In the genomic region with DNA sequence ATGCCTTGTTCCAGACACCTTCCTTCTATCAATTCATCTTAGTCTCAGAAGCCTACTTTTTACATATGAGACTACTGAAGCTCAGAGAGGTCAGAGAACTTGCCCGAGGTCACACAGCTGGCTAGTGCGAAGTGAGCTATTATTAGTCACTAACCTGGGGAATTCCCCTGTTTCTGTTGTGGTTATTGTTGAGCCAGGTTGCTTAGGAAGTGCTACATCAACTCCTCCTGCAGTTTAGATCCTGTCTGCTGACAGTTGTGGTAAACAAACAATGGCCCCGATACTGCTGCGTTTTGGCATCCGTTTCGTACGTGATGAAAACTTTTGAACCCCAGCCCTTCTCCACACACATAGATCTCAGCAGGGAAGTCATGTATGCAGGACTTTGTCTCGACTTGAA, we compare ENCODE assay signal across 25 mouse cellular contexts. TPM values are rescaled to one million over a fixed set of nuclear protein-coding genes. Genes with fewer than 3 reads are reported as not detected.
A peak's percentile ranks its signal among the peaks of the same experiment; 100 is the strongest.
DNase-seq lines count a peak whose midpoint lies in the region; TF ChIP-seq lines count a peak whose summit lies in the region.
"Had no signal": no experiment of that assay in that cellular context is flagged by ENCODE, and none has a peak within 500 bp of the region (broad histone marks: within the 10 kb centered on the region; RNA-seq: fewer than 3 reads in every experiment).

No protein-coding gene starts in this region.

- no peaks in the 10 kb centered on the region for H3K4me1 ChIP-seq in kidney, adult 2 months (ENCODE audit: control insufficient read depth, insufficient read depth, low read length)
- peaks cover 7% of the 10 kb centered on the region; the same call in 1 of the 2 replicates for H3K4me1 ChIP-seq in brown adipose tissue, adult 24 weeks (ENCODE audit: control insufficient read depth, insufficient read depth, insufficient read length, low read length)
- H3K4me1 ChIP-seq in limb, embryonic 10.5 days, result no peaks in the 10 kb centered on the region
- H3K4me1 ChIP-seq in cerebellum, adult 2 months (ENCODE audit: control insufficient read depth, insufficient read depth, low read length), result no peaks in the 10 kb centered on the region
- H3K4me1 ChIP-seq: embryonic facial prominence, embryonic 15.5 days; forebrain, embryonic 15.5 days; heart, embryonic 12.5 days; intestine, embryonic 15.5 days; limb, embryonic 12.5 days; midbrain, embryonic 10.5 days had no signal

- DNase-seq in kidney, adult 2 months, result peak; percentile 17
- DNase-seq in kidney, adult 9 months, result no peak
- peak; percentile 42 for DNase-seq in CD4-positive, CD25-positive, alpha-beta regulatory T cell, adult 2 months (ENCODE audit: low read depth, low spot score)
- DNase-seq in adrenal gland, postnatal 10 days, result no peak
- DNase-seq in limb, embryonic 10.5 days (ENCODE audit: low spot score), result no peak
- no peak for DNase-seq in cerebellum, adult 2 months
- DNase-seq: adrenal gland, postnatal 14 days; cerebellum, adult 9-10 months; gastrocnemius, postnatal 10 days; heart, postnatal 36 days; layer of hippocampus, postnatal 36 days; liver, postnatal 0 days; right cerebral cortex, postnatal 4 days; thymus, adult 2 months; thymus, postnatal 4 days had no signal

- H3K4me3 ChIP-seq in kidney, adult 2 months (ENCODE audit: insufficient read depth, low read depth, low read length), result no peak overlapping the region
- H3K4me3 ChIP-seq in brown adipose tissue, adult 24 weeks (ENCODE audit: insufficient read depth, low read depth, low read length), result no peak overlapping the region
- H3K4me3 ChIP-seq in limb, embryonic 10.5 days, result no peak overlapping the region
- no peak overlapping the region for H3K4me3 ChIP-seq in cerebellum, adult 2 months (replicated peaks; ENCODE audit: insufficient read depth, low read depth, low read length)
- H3K4me3 ChIP-seq: embryonic facial prominence, embryonic 15.5 days; forebrain, embryonic 15.5 days; heart, embryonic 12.5 days; intestine, embryonic 15.5 days; limb, embryonic 12.5 days; midbrain, embryonic 10.5 days; myocyte had no signal

- TF ChIP-seq POLR2A in kidney, adult 2 months (IDR thresholded peaks at IDR 0.05; ENCODE audit: low read depth, low read length), result no peak
- TF ChIP-seq POLR2A in cerebellum, adult 2 months (IDR thresholded peaks at IDR 0.05; ENCODE audit: borderline replicate concordance, insufficient read depth, low read length), result no peak

- no peaks in the 10 kb centered on the region for H3K27me3 ChIP-seq in kidney, adult 2 months (replicated peaks; ENCODE audit: control insufficient read depth, insufficient read depth, low read length)
- H3K27me3 ChIP-seq in limb, embryonic 10.5 days (ENCODE audit: low read depth, poor library complexity, severe bottlenecking), result no peaks in the 10 kb centered on the region
- H3K27me3 ChIP-seq in cerebellum, adult 2 months (ENCODE audit: control insufficient read depth, insufficient read depth, low read length), result no peaks in the 10 kb centered on the region
- H3K27me3 ChIP-seq: embryonic facial prominence, embryonic 15.5 days; forebrain, embryonic 15.5 days; intestine, embryonic 15.5 days; limb, embryonic 12.5 days had no signal

- no peak for TF ChIP-seq CTCF in kidney, adult 2 months (conservative IDR thresholded peaks at IDR 0.05; ENCODE audit: insufficient read depth, insufficient read length, low read depth, low read length)
- no peak for TF ChIP-seq CTCF in cerebellum, adult 2 months (IDR thresholded peaks at IDR 0.05; ENCODE audit: borderline replicate concordance, insufficient read depth, low read depth, low read length)

- WGBS in kidney, adult 2 months, result 62% methylated on average over 8 of the region's 8 CpGs
- WGBS in limb, embryonic 10.5 days, result 86% methylated on average over 8 of the region's 8 CpGs
- 84% methylated on average over 8 of the region's 8 CpGs for WGBS in cerebellum, adult 2 months

- no peaks in the 10 kb centered on the region for H3K9me3 ChIP-seq in limb, embryonic 10.5 days (replicated peaks)
- H3K9me3 ChIP-seq: embryonic facial prominence, embryonic 15.5 days; forebrain, embryonic 15.5 days; intestine, embryonic 15.5 days; limb, embryonic 12.5 days; midbrain, embryonic 10.5 days had no signal

- H3K36me3 ChIP-seq in kidney, adult 2 months (ENCODE audit: control insufficient read depth, insufficient read depth, low read length), result no peaks in the 10 kb centered on the region
- no peaks in the 10 kb centered on the region for H3K36me3 ChIP-seq in limb, embryonic 10.5 days
- H3K36me3 ChIP-seq: embryonic facial prominence, embryonic 15.5 days; forebrain, embryonic 15.5 days; heart, embryonic 12.5 days; intestine, embryonic 15.5 days; limb, embryonic 12.5 days; midbrain, embryonic 10.5 days had no signal

- 0 out of 2 replicates have a peak overlapping the region, but pooled peaks have one; percentile 33 for H3K27ac ChIP-seq in kidney, adult 2 months (ENCODE audit: insufficient read depth, low read depth, low read length)
- peak overlapping the region; percentile 63 for H3K27ac ChIP-seq in brown adipose tissue, adult 24 weeks (replicated peaks; ENCODE audit: low read depth, low read length)
- H3K27ac ChIP-seq in limb, embryonic 10.5 days, result no peak overlapping the region
- no peak overlapping the region for H3K27ac ChIP-seq in cerebellum, adult 2 months (ENCODE audit: insufficient read depth, low read length)
- H3K27ac ChIP-seq: embryonic facial prominence, embryonic 15.5 days; forebrain, embryonic 15.5 days; hindbrain, embryonic 14.5 days; intestine, embryonic 15.5 days; limb, embryonic 12.5 days; midbrain, embryonic 10.5 days; stomach, postnatal 0 days had no signal

RNA-seq across cellular contexts. Expression of a gene that starts 36.2 kb away (rescaled TPM):
- 8.1 and 10.8 TPM in 2 replicates for polyA plus RNA-seq in kidney, adult 2 months (2012; rRNA removed)
- 2.0 and 2.2 TPM in 2 replicates for polyA plus RNA-seq in brown adipose tissue, adult 24 weeks (2012; ENCODE audit: insufficient read depth, insufficient read length, missing spikeins)
- 10 to 100 TPM; 10.1 to 17.0 TPM for total RNA-seq in adrenal gland, postnatal 10 days (2021)
- 4.8 and 5.1 TPM in 2 replicates for polyA plus RNA-seq in limb, embryonic 10.5 days (2016; fragmentation: Nextera tagmentation; extraction: Ambion mirVana)
- 20.0 and 24.9 TPM in 2 replicates for polyA plus RNA-seq in cerebellum, adult 2 months (2012; rRNA removed)

Comparison
In these comparisons a context has a peak if more than half of its experiments do, and no peak if none do; other contexts are left out.
1. DNase-seq: peak in kidney, adult 2 months (single experiment) and CD4-positive, CD25-positive, alpha-beta regulatory T cell, adult 2 months (single experiment); none in kidney, adult 9 months (single experiment), adrenal gland, postnatal 10 days (single experiment), limb, embryonic 10.5 days (single experiment) and cerebellum, adult 2 months (0 of 2).
2. H3K27ac ChIP-seq: peak in kidney, adult 2 months (single experiment) and brown adipose tissue, adult 24 weeks (single experiment); none in limb, embryonic 10.5 days (single experiment) and cerebellum, adult 2 months (single experiment).